Mouse (Mus musculus): ENCODE measurements at regions not wholly inside any gene's neighbourhood (a gene's known extent, or its start where the extent isn't known, plus 50 kb on each side); places are given as distances from the start of the nearest gene placed in this dataset.

DNA sequence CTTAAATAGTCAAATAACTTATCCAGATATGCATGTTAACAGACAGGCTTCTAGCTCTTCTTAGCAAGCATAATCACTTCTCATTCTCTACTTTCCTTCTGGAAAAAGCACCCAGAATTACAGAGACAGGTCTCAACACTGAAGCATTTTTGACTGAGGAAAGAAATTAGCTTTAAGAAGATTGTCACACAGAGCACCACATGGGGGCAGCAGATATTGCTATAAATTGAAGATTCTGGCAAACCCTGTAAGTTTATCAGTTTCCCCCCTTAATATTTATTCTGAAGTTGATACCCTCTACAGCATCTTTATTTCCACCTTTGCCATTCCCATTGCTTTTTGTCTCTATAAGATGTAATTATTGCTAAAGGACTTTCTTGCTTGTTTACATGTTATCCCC, 83.4 kb upstream of the Lrrc4c start:
- peak; percentile 9 for DNase-seq (ENCODE audit: low spot score)

DNA sequence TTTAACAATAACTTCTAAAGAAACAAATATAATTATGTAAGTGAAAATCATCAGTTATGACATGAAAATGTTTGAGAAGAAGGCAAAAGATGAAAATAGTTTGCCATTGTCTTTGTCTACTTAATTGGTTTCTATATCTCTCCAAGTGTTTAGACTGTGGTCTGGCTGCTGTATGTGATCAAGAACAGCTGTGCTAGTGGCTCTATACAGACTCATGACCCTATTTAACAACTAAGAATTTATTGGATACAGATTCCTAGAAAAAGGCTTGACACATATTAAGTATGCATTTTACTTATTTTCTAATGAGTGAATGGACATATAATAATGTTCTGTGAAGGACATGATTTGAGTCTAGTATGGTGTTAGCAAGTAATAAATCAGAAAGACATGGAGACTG, 78.7 kb upstream of the Lrrc4c start:
- no peak for DNase-seq (ENCODE audit: low spot score)

DNA sequence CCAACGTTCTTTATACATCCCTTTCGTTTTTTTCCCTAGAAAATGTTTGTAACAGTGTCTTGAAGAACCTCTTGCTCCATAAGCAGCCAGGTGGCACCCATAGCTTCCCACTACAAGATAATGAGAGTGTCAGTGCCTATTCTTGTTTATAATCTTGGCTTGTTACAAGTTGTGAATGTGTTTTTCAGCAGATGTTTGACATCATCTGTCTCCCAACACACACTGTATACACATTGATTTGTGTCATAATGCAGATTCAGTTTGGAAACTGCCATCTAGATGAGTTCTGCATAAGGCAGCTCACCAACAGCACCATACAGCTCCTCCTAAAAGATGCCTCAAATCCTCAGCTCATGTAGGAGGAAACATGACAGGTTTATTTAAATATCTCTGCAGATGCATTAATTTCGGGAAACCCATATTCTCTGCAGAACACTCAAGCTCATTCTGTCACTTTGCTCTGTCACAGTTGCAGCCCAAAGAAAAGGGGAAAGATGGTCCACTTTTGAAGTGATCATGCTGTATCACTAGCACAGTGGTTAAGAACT, 77.4 kb upstream of the Lrrc4c start:
- DNase-seq (ENCODE audit: low spot score): no peak

DNA sequence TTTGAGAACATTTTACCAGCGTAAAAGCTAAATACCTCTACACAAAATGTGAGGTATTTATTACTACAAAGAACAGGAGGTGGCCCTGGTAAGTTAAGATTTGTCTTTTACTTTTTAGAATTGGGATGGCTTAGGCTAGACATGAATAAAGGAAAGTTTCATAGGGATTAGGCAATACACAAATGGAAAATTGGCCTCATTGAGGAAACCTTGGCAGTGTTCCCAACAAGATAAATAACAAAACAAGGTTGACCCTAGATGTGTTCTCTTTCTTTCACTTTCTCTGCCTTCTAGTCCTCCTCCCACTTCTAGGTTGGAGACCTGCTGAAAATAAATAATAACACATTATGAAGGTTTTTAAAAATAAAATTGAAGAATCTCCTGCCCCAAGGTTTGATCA, 64.3 kb upstream of the Lrrc4c start:
- no peak for DNase-seq (ENCODE audit: low spot score)

DNA sequence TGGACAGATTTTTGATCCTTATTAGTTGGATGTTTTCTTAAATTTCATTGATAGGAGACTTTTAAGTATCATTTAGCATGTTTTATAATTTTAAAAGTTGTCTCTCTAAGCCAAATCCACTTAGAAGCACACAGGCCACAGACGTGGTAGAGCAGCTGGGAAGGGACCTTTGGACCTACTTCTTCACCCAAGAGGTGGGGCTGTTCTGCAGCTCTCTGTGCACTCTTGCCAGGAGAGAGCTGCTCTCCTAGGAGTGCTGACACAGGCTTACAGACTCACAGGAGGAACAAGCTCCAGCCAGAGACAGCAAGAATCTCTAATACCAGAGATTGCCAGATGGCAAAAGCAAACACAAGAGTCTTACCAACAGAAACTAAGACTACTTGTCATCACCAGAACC, 61.5 kb upstream of the Lrrc4c start:
- no peak for DNase-seq (ENCODE audit: low spot score)
